Mouse (Mus musculus) limb, embryonic 14.5 days (tissue): ENCODE data around the gene Nelfa. TPM values are rescaled to one million over a fixed set of nuclear protein-coding genes. Genes with fewer than 3 reads are reported as not detected.

ENCODE experiments used
- ATAC-seq: fragments of 200-750 bp; cut with Nextera tagmentation; 2 replicates; pipeline ENCODE4 v1.8.0; 2017; ENCODE audit warnings: low read depth, moderate number of reproducible peaks, moderate TSS enrichment; ENCODE audit not compliant: low FRiP score
- DNase-seq: peaks from one replicate; pipeline ENCODE4 v3.0.0-alpha.2; 2015; ENCODE audit warnings: low spot score
- H3K27ac ChIP-seq: fragments of 300-500 bp; sonication (generic); replicated peaks from 2 replicates; pipeline ENCODE4 v1.5.1; 2014; ENCODE audit warnings: low read depth, mild to moderate bottlenecking, low read length, moderate library complexity, mixed read lengths
- H3K27me3 ChIP-seq: fragments of 300-500 bp; sonication (generic); 2 replicates; pipeline ENCODE4 v1.6.1; 2014; ENCODE audit warnings: low read length, mixed read lengths; ENCODE audit not compliant: control insufficient read depth, insufficient read depth
- H3K36me3 ChIP-seq: fragments of 300-500 bp; sonication (generic); 2 replicates; pipeline ENCODE4 v1.6.1; 2014; ENCODE audit warnings: mild to moderate bottlenecking, low read length, moderate library complexity, mixed read lengths; ENCODE audit not compliant: control insufficient read depth, insufficient read depth
- H3K4me1 ChIP-seq: fragments of 300-500 bp; sonication (generic); 2 replicates; pipeline ENCODE4 v1.6.1; 2014; ENCODE audit warnings: antibody characterized with exemption, low read length, mixed read lengths; ENCODE audit not compliant: control insufficient read depth, insufficient read depth
- H3K4me2 ChIP-seq: fragments of 300-500 bp; sonication (generic); replicated peaks from 2 replicates; pipeline ENCODE4 v1.6.1; 2014; ENCODE audit warnings: low read depth, mild to moderate bottlenecking, low read length, moderate library complexity; ENCODE audit not compliant: severe bottlenecking
- H3K4me3 ChIP-seq: fragments of 300-500 bp; sonication (generic); replicated peaks from 2 replicates; pipeline ENCODE4 v1.5.1; 2014; ENCODE audit warnings: low read length
- H3K9ac ChIP-seq: fragments of 300-500 bp; sonication (generic); 2 replicates; pipeline ENCODE4 v1.6.1; 2014; ENCODE audit warnings: mild to moderate bottlenecking, low read depth, low read length, moderate library complexity; ENCODE audit not compliant: severe bottlenecking
- H3K9me3 ChIP-seq: fragments of 300-500 bp; sonication (generic); 2 replicates; pipeline ENCODE4 v1.6.1; 2016; ENCODE audit warnings: low read length; ENCODE audit not compliant: control insufficient read depth
- POLR2A ChIP-seq: fragments of 200-500 bp; IDR thresholded peaks from 2 replicates; pipeline ENCODE4 v1.8.0; 2012; ENCODE audit warnings: inconsistent platforms, mild to moderate bottlenecking, moderate library complexity, borderline replicate concordance; ENCODE audit not compliant: insufficient read depth, insufficient read length; ENCODE audit errors: extremely low read depth
- WGBS: fragments of 180-500 bp; shearing (Covaris S2); extraction: QIAGEN DNeasy Blood & Tissue Kit; methylation state at CpG from one replicate; pipeline ENCODE4 v1.1.7; 2014; 5-methylcytosine and 5-hydroxymethylcytosine counted together
- polyA plus RNA-seq, 2 experiments: library from polyadenylated mRNA; depleted of rRNA in 1 of 2; stranded (reverse) in 1 of 2; unstranded in 1 of 2; fragments of >200 nt; fragmentation: Nextera tagmentation in 1 of 2; extraction: Ambion mirVana in 1 of 2; gene quantifications; 2 replicates each; pipeline versions ENCODE4 v1.2.1 to v1.2.3; 2012 to 2014

Gene Nelfa
- polyA plus RNA-seq, 2 experiments = 53.3 to 70.0 TPM

GRCm38 (mm10) chr5:33926170-33926569 lies 10.0 kb downstream of the Nelfa start:
- no peak overlapping the region for H3K4me2 ChIP-seq
- H3K9ac ChIP-seq = no peak overlapping the region
- no peak for ATAC-seq
- no peak for DNase-seq
- no peaks in the 10 kb centered on the region for H3K9me3 ChIP-seq
- no peaks in the 10 kb centered on the region for H3K4me1 ChIP-seq
- H3K4me3 ChIP-seq = no peak overlapping the region
- no peak for TF ChIP-seq POLR2A
- H3K27ac ChIP-seq = no peak overlapping the region
- peaks cover 29% of the 10 kb centered on the region for H3K36me3 ChIP-seq
- no peaks in the 10 kb centered on the region for H3K27me3 ChIP-seq

- TF ChIP-seq POLR2A = no peak
- ATAC-seq (no peak), DNase-seq (no peak)
- H3K36me3 ChIP-seq = peaks cover 45% of the 10 kb centered on the region
- 43% methylated on average over 2 of the region's 2 CpGs for WGBS
- no peak overlapping the region for H3K4me2 ChIP-seq
- no peak overlapping the region for H3K27ac ChIP-seq
- H3K9ac ChIP-seq = no peak overlapping the region
- H3K27me3 ChIP-seq = no peaks in the 10 kb centered on the region
- no peaks in the 10 kb centered on the region for H3K4me1 ChIP-seq
- H3K4me3 ChIP-seq = no peak overlapping the region
- no peaks in the 10 kb centered on the region for H3K9me3 ChIP-seq
Measured at GRCm38 (mm10) chr5:33922566-33922965, 13.6 kb downstream of the Nelfa start.

- ATAC-seq (no peak), DNase-seq (no peak)
- Histone ChIP-seq H3K9me3 (no peaks in the 10 kb centered on the region), H3K9ac (no peak overlapping the region), H3K4me3 (no peak overlapping the region), H3K27me3 (no peaks in the 10 kb centered on the region), H3K27ac (no peak overlapping the region), H3K4me1 (no peaks in the 10 kb centered on the region), H3K4me2 (no peak overlapping the region), H3K36me3 (peaks cover 53% of the 10 kb centered on the region)
- WGBS = 91% methylated on average over 7 of the region's 7 CpGs
- TF ChIP-seq POLR2A = no peak
Measured at GRCm38 (mm10) chr5:33921486-33922235, 14.6 kb downstream of the Nelfa start.

- ATAC-seq = no peak
- H3K4me3 ChIP-seq = no peak overlapping the region
- peaks cover 60% of the 10 kb centered on the region for H3K36me3 ChIP-seq
- H3K9ac ChIP-seq = no peak overlapping the region
- H3K4me2 ChIP-seq = no peak overlapping the region
- no peaks in the 10 kb centered on the region for H3K9me3 ChIP-seq
- 88% methylated on average over 4 of the region's 4 CpGs for WGBS
- no peak for TF ChIP-seq POLR2A
- no peak overlapping the region for H3K27ac ChIP-seq
- H3K4me1 ChIP-seq = no peaks in the 10 kb centered on the region
- H3K27me3 ChIP-seq = no peaks in the 10 kb centered on the region
- no peak for DNase-seq
Measured at GRCm38 (mm10) chr5:33920924-33921323, 15.3 kb downstream of the Nelfa start.

- no peaks in the 10 kb centered on the region for H3K4me1 ChIP-seq
- no peak overlapping the region for H3K9ac ChIP-seq
- no peak overlapping the region for H3K4me2 ChIP-seq
- WGBS = 96% methylated on average over 2 of the region's 2 CpGs
- H3K36me3 ChIP-seq = peaks cover 64% of the 10 kb centered on the region
- DNase-seq (no peak), ATAC-seq (no peak)
- no peaks in the 10 kb centered on the region for H3K27me3 ChIP-seq
- H3K27ac ChIP-seq = no peak overlapping the region
- no peaks in the 10 kb centered on the region for H3K9me3 ChIP-seq
- no peak for TF ChIP-seq POLR2A
- no peak overlapping the region for H3K4me3 ChIP-seq
Measured at GRCm38 (mm10) chr5:33920037-33920436, 16.2 kb downstream of the Nelfa start.
